Mouse (Mus musculus): ENCODE data around the gene Podn.
A peak's percentile ranks its signal among the peaks of the same experiment; 100 is the strongest.
"Not testable (repeated sequence)": the region's sequence is repeated elsewhere in the genome, so short reads cannot be mapped to it uniquely, and the experiment has no call there.

The Podn gene

GRCm38 (mm10) chr4:108096345-108096744 lies at the start of gene Podn:
Gene Podn, minus strand, starts transcription at chr4:108096445.
- DNase-seq (ENCODE audit: low spot score), result no peak

GRCm38 (mm10) chr4:108145554-108145953 lies 49.3 kb upstream of the Podn start:
- not testable (repeated sequence) for DNase-seq (ENCODE audit: low spot score)

DNA sequence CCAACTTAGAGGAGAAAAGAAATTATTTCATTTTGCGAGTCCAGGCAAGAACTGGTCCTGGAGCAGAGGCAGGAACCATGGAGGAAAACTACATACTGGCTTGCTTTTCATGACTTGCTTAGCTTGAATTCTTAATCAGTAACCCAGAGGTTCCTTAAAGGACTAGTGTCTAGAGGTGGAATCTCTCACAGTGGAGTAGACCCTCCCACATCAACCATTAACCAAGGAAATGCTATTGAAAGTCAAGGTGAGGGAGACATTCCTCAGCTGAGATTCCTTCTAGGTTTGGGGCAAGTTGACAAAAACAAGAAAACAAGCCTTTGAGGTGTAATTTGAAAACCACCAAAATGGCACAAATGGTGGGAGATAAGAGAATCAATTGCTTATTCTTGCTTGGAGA lies 48.6 kb upstream of the Podn start, which contains the start of gene Scp2:
TSS of gene Scp2 (minus strand) at position 119 of the 400 bp plus-strand sequence.
- no peak for DNase-seq (ENCODE audit: low spot score)

DNA sequence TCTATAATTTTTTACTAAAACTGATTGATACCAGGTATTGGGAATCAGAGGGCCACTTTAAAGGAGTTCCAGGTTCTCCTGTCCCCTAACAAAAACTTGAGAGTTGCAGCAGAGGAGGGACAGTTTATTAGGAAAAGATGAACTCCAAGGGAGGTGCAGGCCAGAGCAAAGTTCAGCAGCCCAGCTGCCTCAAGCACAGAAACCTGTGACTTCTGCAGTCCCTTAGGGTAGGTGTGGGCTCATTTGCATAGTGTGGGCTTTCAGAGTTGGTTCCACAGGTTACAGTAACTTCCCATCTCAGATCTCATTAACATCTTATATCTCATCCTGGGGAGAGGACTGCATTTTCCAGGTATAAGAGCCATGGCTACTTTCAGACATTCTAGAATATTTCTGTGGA lies 47.5 kb upstream of the Podn start:
- DNase-seq (ENCODE audit: low spot score), result no peak

DNA sequence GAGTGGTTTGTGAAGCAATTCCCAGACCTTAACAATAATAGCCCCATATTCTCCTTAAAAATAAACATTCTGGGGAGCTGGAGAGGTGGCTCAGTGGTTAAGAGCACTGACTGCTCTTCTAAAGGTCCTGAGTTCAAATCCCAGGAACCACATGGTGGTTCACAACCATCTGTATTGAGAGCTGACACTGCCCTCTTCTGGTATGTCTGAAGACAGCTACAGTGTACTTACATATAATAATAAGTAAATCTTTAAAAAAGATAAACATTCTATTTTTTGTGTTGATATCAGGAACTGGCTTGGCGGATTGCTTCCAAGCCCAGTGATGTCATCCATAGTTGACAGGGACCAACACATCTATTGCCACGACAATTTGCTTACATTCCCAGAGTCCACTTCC lies 46.9 kb upstream of the Podn start:
- not testable (repeated sequence) for DNase-seq (ENCODE audit: low spot score)

DNA sequence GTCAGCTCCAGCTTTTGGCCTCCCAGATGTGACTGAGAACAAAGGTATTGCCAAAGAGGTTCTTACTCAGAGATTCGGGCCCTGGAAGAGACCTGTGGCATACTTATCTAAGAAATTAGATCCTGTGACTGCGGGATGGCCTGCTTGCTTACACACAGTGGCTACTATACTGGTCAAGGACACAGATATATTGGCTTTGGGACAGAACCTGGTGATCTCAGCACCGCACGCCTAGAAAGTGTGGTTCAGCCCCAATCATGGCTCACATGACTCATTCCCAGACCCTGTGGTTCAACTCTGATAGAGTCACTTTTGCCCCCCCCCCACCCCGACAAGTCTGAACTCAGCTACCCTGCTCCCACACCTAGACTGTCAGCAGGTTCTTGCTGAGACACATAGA lies 40.7 kb upstream of the Podn start:
- DNase-seq (ENCODE audit: low spot score), result no peak

DNA sequence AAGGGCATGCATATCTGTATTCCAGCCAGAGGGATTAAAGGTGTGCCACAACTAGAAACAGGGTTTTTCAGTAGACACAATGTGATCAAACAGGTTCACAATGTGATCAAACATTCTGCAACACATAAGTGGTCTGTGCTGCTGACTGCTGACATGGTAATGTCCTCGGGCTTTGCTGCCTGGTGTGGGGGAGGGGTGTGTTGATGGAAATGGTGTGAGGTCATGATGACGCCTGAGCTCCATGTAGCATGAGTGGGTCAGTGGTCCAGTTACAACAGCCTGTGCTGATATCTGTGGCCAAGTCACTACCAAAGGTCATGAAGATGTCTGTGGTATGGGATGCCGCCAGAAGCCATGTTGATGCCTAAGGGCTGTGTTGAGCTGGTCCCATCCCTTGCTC lies 34.2 kb upstream of the Podn start:
- no peak for DNase-seq (ENCODE audit: low spot score)

DNA sequence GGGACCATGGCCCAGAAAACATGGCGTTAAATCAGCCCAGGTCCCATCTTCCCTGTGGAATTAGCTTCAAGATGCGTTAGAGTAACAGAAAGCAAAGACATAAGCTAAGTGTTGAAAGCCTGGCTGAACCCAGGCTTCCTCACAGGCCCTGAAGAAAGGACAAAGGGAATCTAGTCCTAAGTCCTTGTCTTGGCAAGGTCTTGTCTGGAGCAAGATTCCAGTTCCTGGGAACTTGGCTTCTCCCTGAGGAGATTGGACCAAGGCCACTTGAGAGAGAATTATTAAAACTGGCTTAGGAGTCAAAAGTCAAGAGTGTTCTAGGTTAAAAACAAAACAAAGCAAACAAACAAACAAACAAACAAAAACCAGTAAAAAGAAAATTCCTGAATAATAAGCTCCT lies 32.1 kb upstream of the Podn start:
- no peak for DNase-seq (ENCODE audit: low spot score)

DNA sequence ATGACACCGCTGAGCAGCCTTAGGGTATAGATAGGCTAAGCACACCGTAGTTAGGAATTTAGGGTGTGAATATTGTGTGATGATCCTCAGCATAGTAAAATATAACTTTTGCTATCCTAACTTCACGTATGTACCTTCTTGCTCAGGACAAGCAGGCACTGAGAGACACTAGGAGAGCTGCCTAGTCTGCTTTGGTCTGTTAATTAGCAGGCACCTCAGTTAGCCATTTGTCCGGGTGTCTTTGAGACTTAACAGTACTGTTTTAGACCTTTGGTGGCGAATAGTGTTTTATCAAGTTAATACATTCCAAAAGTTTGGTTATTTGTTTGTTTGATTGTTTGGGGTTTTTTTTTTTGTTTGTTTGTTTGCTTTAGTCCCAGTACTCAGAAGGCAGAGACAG lies 31.3 kb upstream of the Podn start:
- no peak for DNase-seq (ENCODE audit: low spot score)

DNA sequence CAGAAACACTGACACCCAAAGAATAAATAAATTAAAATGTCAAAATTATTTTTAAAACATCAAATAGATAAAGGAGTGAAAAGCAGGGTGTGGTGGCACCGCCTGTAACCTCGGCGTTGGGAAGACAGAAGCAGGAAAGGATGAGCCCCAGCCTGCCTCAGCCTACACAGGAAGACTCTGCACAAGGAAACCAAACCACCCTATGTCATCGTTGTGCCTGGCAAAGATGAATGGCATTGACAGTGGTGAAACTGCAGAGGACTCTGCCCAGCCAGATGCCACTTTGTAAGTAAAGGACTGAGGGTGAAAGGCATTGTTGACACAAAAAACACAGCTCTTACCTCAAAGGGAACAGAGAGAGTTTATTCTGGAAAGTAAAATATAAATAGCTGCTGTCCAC lies 30.0 kb upstream of the Podn start:
- no peak for DNase-seq (ENCODE audit: low spot score)

DNA sequence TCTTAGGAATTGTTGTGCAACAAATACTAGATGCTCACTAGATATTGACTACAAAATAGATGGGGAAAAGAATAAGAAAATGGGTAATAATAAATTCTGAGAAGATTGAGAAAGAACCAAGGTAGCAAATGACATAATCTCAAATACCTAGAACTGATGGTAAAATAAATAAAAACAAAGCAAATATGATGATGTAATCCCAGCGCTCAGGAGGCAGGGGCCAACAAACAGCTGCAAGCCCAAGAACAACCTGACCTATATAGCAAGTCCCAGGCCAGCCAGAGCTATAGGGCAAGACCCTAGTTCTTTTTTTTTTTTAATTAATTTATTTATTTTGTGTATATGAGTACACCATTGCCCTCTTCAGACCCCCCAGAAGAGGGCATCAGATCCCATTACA lies 27.9 kb upstream of the Podn start:
- no peak for DNase-seq (ENCODE audit: low spot score)

- DNase-seq (ENCODE audit: low spot score), result peak; percentile 80
Observed at GRCm38 (mm10) chr4:108117924-108118876, 22.0 kb upstream of the Podn start.

DNA sequence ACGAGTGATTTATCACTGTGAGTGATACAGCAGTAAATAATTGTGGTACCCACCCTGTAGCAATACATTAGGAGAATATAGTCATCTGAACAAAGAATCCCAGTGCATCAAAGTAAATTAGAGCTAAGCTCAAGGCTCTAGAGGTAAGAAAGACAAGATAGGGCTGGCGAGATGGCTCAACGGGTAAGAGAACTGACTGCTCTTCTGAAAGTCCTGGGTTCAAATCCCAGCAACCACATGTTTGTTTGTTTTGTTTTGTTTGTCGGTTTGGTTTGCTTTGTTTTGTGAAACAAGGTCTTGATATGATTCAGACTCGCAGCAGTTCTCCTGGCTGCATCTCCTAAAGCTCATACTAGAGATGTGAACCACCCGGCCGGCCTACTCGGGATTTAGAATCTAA lies 21.2 kb upstream of the Podn start:
- DNase-seq (ENCODE audit: low spot score), result no peak

DNA sequence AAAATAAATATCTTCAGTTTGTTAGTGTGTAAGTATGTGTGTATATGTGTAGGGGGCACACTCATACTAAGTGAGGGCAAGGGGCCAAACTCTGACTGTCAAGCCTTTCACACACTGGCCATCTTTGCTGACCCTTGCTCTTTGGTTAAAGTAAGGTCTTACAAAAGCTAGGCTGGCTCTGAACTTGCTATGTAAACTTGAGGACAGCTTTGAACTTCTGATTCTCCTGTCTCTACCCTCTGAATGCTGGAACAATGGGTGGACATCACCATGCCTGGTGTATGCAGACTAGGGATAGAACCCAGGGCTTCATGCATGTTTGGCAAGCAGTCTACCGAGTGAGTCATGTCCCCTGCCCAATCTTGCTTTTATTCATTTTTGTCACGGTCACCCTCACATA lies 20.2 kb upstream of the Podn start:
- DNase-seq (ENCODE audit: low spot score), result no peak

DNA sequence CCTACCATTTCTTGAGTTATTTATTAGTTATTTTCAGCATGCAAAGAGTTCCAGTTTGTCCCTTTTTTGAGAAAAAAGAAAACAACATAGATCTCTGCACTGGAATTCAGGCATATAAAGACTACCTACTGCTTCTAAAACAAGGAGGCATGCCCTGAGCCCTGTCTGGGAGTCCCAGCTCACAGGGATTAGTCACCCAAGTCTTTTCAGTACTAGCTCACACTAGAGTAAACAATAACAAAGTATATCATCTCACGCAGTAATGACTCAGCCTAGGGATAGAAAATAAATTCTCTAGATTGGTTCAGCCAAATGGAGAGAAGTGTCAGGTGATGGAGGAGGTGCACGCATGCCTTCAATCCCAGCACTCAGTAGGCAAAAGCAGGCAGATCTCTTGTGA lies 14.5 kb upstream of the Podn start:
- DNase-seq (ENCODE audit: low spot score), result no peak

DNA sequence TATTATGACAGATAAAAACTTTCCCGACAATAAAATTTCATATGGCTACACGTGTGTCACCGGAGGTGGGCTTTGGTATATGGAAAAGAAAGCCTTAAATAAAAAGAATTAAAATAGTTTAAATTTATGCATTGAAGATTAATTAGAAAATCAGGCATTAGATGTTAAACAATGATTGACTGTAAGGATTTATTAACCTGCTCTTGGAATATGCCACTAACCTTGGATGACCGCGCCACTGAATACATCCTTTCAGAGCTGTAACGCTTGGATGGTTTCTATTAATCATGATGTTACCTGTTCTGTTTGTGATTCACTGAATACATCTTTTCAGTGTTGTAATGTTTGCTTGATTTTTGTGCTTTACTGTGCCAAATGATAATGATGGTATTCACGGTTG lies 13.5 kb upstream of the Podn start:
- no peak for DNase-seq (ENCODE audit: low spot score)

- DNase-seq (ENCODE audit: low spot score), result no peak
Observed at GRCm38 (mm10) chr4:108092741-108093397, 3.4 kb downstream of the Podn start.

- no peak for DNase-seq (ENCODE audit: low spot score)
Observed at GRCm38 (mm10) chr4:108083993-108084392, 12.3 kb downstream of the Podn start.

GRCm38 (mm10) chr4:108083032-108083735 lies 13.1 kb downstream of the Podn start:
- DNase-seq (ENCODE audit: low spot score), result no peak

DNA sequence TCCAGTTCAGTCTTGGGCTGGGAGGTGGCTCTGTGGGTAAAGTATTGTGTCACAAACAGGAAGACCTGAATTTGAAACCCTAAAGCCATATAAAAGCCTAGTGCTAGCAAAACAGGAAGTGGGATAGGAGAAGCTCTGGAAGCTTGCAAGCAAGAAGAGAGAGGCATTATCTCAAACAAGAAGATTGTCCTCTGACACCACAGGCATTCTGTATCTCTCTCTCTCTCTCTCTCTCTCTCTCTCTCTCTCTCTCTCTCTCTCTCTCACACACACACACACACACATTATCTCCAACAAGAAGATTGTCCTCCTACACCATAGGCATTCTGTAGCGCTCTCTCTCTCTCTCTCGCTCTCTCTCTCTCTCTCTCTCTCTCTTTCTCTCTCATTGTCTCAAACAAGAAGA lies 13.8 kb downstream of the Podn start:
- peak; percentile 39 for DNase-seq (ENCODE audit: low spot score)

DNA sequence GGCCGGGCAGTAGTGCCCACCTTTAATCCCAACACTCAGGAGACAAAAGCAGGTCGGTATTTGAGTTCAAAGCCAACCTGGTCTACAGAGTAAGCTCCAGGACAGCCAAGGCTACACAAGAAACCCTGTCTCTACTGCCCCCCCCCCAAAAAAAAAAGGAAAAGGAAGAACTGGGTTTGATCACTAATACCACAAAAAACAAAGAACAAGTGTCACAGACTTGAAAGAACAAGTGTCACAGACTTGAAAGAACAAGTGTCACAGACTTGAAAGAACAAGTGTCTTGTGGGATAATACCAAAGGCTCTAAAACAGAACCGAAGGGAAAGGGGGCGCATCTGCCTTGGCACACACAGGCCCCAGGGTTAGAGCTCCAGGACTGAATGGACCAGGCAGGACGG lies 15.4 kb downstream of the Podn start:
- peak; percentile 24 for DNase-seq (ENCODE audit: low spot score)

- DNase-seq (ENCODE audit: low spot score), result no peak
Observed at GRCm38 (mm10) chr4:108079762-108080161, 16.5 kb downstream of the Podn start.

GRCm38 (mm10) chr4:108079191-108079590 lies 17.1 kb downstream of the Podn start:
- DNase-seq (ENCODE audit: low spot score), result not testable (repeated sequence)
